Mouse (Mus musculus) thymus, adult 18-20 months (tissue): ENCODE data around the gene Fanci.

Experiments used
- DNase-seq, 2 experiments: peaks; one replicate each; pipeline ENCODE4 v3.0.0; 2022; ENCODE audit warnings: mixed read lengths in 2 of 2

The Fanci gene

DNA sequence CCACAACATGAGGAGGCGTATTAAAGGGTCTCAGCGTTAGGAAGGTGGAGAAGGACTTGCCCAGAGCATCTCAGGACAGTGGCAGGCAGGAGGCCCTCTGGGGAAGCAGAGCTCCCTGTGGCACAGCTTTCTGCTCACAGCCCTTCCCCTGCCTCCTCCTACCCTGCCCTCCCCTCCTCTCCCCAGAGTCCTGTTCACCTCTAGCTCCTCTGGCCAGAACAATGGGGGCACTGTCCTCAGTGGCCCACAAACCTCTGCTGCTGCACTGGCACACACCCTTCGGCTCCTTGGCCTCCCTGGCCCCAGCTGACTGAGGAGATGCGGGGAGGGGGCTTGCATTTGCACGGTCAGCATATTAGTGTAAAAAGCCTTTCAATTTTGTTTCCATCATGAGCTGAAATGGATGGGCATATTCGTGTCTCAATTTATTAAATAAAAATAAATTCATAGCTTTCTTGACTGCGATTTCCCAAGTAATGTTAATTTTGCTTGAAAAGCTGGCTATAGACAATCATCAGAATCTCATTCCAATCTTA lies 3.0 kb upstream of the Fanci start:
- no peak for DNase-seq

DNA sequence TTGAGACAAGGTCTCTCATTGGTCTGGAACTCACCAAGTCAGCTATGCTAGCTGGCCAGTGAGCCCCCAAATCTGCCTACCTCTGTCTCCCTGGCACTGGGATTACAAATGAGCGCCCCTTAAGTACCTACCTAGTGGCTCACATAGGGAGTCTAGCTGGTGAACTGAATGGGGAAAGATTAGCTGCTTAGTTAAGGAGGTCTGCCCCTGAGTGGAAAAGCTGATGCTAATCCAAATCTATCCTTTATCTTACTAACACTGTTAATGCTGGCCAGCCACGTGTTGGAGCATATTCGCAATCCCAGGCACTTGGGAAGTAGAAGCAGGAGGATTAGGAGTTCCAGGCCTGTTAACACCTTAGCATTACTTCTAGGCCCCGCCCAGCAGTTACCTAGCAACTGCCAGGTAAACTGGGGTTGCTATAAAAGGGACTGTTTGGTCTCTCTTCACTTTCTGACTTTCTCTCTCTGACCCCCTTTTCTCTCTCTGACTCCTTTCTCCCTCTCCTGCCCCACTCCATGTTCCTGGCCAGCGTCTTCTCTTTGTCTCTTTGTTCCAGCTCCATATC lies 1.5 kb upstream of the Fanci start:
- DNase-seq, result no peak

DNA sequence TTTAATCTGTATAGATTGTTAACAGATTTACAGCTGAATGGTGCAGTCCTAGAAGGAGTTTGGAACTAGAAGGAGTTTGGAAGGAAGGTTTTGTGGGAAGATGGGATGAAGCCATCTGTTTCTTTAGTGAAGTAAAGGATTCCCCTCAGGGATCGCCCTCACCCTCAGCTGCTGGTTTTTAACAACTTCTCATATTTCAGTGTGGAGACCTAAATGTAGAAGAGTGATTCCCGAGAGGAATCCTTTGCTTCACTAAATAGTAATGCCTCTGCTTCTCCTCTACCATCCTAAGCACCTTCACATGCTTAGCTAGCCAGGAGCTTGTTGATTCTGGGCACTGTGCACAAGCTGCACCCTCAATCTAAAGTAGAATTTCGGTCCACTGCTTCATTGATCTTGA lies 258 bp upstream of the Fanci start:
- DNase-seq, result no peak

DNA sequence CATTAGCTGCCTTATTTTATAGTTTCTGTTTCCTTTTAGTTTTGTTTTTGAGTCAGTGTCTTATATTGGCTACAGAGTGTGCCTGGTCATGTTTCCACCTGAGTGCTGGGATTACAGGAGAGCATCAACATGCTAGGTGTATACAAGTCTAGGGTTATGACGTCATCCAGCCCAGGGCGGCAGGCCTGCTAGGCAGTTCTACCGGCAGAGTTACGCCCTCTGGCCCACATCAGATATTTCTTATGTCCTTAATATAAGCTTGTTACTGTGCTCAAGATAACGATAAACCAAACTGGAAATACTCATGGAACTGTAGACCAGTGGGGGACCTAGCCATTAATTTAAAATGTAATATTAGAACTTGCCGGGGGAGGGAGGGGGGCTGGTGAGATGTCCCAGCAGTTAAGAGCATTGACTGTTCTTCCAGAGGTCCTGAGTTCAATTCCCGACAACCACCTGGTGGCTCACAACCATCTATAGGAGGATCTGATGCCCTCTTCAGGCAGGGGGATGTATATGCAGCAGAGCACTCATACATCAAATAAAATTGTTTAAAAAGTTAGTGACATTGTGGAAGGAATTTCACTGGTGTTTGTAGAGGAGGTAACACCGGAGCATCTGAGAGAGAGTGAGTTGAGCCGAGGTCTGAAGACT lies 1.3 kb downstream of the Fanci start:
- no peak for DNase-seq

DNA sequence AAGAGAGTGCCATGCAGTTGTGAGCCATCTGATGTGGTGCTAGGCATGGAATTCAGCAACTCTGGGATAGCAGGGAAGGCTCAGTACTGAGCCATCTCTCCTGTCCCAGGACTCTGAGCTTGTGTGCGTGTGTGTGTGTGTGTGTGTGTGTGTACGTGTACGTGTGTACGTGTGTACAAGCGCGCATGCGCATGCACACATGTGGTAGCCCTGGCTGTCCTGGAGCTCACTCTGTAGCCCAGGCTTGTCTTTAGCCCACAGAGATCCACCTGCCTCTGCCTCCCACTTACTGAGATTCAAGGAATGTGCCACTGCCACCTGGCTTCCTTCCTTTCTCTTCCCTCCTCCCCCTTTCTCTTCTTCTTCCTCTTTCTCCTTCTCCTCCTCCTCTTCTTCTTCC lies 2.2 kb downstream of the Fanci start:
- no peak for DNase-seq

DNA sequence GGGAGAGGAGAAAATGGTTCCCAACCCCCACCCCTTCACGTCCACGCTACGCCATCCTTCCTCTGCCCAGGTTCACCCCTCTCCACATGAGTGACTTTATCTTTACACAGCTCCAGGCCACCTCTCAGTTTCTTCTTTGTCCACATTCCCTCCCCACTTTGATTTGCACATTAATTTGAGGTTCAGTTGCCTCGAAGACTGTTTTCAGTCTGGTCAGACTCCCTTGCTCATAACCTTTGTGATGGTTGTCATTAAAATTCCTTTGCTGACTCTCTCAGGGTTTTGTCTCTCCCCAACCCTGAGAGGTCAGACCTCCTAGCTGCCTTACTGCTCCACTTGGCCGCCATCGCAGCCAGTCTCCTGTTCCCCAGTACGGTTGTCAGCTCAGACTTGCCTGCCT lies 2.9 kb downstream of the Fanci start:
- DNase-seq, result no peak

DNA sequence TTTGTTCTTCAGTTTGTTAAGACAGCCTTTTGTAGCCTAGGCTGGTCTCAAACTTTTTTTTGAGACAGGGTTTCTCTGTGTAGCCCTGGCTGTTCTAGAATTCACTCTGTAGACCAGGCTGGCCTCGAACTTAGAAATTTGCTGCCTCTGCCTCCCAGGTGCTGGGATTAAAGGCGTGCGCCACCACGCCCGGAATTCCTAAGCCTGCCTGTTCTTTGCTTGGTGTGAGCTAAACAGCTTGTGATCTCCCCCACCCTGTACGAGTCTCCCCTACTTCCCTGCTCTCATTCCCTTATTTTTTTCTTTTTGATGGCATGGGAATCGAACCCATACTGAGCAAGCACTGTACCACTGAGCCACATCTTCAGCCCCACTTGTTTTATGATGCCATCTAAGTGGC lies 3.5 kb downstream of the Fanci start:
- no peak for DNase-seq

DNA sequence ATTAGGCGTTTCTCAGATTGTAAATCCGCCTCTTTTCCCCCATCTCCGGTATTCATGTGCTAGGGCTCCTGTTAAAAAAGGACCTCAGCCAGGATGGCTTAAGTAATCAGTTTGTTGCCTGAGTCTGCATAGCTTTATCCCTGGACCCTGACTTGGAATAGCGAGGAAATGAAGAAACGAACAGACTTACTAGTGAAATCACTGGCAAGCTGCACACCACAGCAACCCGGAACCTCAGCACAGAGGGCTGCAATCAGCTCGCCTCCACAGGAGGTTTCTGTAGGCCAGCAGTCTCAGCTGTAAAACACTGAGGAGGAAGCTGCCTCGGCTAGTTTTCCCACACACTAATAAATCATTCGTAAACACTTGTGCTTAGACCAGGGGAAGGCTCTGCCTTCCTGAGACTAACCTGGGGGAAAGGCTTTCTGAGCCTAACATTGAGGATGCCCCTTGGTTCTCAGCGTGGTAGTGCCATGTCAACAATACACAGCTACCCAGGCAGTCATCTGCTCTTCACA lies 5.8 kb downstream of the Fanci start:
- no peak for DNase-seq

DNA sequence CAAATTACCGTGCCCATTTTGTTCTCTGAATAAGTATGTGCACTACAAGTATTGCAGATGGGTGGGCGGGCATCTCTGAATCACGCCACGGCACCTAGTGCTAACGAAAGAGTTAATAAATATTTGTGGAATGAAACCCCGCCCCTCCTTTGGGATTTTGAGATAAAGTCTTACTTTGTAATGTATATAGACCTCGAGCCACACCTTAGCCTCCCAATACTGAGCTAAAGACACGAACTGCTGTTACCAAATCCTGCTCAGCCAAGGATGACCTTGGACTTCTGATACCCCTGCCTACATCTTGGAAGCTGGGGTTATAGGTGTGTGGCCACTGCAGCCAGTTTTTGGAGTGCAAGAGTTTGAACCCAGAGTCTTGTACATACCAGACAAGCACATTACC lies 6.7 kb downstream of the Fanci start:
- DNase-seq, result no peak

DNA sequence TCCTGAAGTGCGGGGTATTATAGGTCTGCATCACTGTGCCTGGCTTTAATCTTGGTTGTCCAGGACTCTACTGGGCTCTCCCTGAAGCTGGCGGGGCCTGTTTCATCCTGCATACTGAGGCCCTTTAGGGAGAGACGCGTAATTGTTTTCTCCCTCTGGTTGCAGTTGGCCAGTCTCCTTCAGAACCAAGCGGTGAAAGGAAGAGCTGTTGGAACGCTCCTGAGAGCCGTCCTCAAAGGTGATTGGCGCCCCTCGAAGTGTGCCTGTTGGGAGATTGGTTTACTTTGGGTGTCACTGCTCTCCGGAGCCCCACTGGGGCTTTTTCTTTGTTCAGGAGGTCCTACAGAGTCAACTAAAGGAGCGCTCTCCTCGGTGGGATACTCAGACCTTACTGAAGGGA lies 7.2 kb downstream of the Fanci start:
- DNase-seq, result no peak

DNA sequence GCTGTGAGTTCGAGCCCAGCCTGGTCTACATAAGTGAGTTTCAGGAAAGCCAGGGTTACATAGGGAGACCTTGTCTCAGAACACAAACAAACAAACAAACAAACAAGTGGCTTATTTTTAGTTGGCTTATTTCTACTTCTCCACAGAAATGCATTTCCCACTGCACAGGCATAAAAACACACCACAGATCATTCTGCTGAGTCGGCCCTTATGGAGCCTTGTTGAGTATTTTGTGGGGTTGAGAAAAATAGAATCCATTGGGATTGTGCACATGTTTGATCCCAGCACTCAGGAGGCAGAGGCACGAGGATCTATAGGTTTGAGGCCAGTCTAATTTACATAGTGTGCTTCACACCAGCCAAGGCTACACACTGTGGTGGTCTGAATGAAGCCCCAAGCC lies 8.6 kb downstream of the Fanci start:
- DNase-seq, result no peak

DNA sequence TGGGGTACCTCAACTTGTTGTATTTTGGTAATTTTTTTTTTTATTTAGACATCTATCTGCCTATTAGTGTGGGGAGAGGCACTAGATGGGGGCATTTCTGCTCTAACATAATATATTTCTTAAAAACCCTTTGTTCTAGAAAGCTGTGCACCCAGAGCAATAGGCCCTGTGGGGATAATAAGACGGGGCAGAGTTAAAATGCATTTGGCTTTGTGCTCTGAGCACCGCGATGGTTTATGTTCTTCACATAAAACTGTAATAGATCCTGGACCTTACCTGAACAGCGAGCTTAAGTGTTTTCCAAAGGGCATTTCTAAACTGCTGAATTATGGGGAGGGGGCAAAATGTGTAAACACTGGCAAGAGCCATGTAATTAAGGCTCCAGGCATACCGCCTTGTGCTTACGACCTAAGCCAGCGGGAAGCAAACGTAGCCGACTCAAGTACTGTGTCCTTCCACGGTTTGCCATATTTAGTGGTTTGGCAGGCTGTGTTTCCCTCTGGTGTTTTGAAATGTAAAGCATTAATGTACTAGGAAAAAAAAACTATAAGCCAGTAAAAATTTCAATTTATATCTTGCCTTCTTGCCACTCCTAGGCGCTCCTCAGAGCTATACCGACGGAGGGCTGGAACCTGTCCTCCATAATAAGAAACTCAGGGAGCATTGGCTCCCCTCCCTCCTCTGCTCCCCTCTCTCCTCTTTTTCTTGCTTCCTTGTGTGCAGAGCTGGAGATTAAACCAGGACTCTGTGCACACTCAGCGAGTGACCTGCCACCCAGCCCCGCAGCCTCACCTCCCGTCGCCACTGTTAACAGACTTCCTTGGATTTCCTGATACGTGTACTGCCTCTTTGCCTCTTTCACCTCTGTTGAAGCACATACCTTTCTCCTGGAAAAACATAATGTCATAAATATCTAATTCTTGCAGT lies 23.0 kb downstream of the Fanci start:
- DNase-seq, result no peak

DNA sequence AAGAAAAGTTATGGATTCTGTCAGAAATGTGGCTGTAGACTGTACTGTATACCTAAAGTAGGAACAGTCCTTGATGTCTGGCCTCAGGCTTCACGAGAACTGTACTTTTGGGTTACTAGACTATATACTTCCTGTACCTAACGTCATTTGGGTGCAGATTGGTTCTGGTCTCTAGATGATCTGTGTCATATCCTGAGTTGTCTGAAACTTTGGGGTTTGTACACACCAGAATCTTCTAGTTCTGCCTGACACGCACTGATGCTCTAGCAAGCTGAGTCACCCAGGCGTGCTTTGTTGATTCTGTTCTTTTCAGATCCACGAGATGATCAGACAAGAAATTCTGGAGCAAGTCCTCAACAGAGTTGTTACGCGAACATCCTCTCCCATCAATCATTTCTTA lies 28.2 kb downstream of the Fanci start:
- no peak for DNase-seq

DNA sequence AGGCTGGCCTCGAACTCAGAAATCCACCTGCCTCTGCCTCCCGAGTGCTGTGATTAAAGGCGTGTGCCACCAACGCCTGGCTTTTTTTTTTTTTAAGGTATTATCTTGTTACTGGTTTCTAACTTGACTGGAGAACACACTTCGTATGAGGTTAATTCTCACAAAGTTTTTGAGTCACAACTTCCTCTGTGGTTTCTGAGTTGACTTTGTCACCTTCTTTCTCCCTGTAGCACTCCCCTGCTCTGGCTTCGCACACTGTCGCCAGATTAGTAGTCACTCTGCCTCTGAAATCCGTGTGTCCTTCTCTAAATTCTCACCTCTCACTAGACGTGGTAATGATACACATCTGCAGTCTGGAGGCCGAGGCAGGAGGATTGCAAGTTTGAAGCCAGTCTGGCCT lies 31.1 kb downstream of the Fanci start:
- DNase-seq, result no peak

DNA sequence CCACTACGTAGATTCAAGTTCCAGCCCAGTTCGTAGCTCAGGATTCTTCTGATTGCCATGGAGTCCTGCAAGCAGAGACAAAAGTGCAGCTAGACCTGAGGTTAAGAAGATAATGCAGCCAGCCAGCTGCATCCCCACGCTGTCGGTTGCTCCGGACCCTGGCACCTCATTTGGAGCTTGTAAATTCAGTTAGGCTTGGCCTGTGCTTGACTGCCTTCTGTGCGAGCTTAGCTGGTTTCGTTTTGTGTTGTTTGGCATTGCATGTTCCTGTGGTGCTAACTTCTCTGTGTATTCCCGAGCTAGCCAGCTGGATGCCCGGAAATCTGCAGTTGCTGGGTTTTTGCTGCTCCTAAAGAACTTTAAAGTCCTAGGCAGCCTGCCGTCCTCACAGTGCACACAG lies 34.1 kb downstream of the Fanci start:
- no peak for DNase-seq

DNA sequence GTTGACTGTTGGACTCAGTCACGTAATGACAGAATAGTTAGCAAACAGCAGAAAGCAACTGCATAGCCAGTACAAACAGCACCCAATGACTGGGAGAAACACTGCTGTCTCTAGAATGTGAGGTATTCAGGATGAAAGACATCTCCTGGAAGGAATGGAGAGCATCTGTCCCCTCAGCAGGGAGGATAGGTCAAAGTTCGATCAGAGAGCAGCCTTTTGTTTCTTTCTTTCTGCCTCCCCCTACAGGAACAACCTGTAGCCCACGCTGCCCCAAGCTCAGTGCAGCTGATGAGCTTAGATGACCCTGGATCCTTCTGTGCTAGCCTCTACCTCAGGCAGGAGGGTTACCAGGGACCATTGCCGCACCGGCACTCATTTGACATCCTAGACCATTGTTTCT lies 36.5 kb downstream of the Fanci start:
- DNase-seq, result no peak

DNA sequence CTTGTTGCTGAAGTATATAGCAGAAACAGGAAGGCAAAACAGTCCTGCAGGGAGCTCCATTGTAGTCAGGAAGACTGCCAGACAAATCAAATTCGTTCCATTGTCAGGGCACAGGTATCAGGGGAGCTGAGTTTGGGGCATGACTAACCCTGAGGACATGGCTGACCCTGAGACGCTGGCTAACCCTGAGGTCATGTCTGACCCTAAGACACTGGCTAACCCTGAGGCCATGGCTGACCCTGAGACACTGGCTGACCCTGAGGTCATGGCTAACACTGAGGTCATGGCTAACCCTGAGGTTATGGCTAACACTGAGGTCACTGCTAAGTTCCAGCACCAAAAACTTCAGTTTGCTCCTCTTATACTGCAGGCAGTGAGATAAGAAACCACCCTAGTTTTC lies 48.3 kb downstream of the Fanci start:
- no peak for DNase-seq

DNA sequence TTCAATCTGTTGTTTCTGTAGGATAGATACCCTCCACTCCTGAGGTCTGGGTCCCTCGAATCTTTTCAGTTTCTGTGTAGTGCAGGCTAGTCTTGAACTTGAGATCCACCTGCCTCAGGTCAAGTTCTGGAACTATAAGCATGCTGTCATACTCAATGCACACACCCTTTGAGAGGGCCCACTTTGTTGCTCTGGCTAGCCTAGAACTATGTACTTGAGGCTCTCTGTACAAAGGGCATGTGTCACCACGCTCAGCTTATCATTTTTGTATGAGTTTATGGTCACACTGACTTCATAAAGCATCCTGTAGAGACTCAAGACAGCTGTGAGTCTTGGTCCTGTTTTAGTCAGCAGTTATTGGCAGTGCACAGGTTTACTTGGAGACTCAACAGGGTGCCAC lies 55.3 kb downstream of the Fanci start:
- no peak for DNase-seq

DNA sequence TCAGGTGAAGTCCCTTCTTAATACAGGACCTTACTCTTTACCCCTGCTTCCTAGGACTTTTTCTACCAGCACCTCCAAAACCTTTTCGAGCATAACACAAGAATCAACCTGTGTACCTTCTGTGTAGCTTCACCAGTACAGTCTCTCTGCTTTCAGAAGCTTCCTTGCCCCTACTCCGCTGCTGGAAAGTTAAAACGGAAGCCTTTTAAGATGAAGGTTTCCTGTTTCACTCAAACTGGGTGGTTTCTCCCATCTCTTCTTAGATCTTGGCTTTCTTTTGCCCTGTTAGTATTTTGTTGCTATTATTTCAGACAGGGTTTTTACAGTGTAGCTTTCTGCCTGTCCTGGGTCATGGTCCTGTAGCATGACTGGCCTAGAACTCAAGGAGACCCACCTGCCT lies 55.8 kb downstream of the Fanci start:
- no peak for DNase-seq

DNA sequence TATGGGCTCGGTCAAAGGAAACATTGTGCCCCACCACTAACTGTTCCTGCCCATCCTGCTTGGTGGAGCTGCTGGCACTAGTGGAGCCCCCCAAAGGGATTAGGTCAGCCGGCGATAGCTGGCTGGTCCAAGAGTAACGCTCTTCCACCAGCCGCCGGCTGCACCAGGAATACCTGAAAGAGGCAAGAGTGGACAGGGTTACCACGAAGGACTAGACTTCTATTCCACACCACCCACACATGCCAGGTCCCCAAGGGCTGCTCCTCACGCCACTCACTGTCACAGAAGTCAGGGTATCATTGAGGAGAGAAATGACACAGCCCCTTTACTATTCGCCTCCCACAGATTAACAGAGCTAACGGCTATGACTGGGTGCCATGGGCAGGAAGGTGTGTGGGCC lies 70.0 kb downstream of the Fanci start:
- DNase-seq, result no peak

DNA sequence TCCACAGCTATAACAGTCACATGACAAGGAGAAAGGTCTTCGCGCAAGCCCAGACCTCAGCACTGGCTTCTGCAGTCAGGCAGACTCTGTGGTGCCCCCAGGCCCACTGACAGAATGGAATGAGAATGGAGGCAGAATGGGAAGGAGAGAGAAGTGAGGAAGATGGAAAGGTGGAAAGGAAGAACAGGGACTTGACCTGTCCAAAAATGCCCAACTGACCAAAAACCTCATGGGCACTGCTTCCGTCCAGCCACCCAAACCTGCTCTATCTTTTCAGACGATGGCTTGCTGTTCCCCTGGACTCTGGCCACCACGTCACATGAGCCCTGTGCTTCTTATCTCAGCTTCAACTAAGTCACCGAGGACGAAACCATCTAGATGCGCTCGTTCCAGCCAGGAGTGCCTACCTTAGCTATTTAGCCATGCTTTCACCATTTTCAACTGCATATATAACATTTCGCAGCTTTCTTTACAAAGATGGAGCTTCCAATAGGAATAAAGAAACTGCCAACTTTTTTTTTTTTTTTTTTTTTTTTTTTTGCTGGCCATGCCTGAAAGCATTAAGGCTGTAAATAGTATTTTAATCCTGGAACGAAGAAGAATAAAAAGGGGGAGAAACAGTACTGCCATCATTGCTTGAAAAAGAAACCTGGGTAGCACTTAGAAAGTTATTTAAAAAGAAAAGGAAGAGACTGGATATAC lies 71.8 kb downstream of the Fanci start:
- DNase-seq, result no peak

DNA sequence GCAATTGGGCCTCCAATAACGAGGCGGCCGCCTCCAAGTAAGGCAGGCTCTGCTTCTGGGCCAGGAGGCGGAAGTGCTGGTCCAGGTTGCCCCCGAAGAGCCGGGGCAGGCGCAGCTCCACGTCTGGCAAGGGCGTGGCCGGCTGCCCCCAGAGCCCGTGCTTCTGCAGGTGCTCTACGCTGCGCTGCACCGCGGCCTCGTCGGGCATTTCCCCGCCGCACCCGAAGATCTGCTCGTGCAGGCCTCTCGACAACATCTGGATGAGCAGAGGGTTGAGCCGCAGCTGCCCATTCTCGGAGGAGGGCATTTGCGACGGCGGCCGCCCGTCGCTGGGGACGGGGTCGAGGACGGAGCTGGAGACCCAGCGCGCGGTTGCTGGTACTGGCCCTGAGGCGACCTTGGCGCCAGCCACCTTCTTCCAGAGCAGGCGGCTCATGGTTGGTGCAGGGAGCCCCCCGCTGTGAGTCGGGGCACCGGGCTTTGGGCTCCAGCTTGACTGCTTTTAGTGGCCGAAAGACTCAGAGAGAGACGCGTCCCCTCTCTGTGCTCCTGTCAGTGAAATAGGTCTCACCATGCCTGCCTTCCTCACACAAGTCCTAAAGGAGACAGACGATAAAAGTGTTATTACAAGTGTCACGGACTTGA lies 73.2 kb downstream of the Fanci start:
- DNase-seq, result peak in 1 of 2 experiments; percentile 19
